Mouse (Mus musculus) right cerebral cortex, postnatal 4 days (tissue): ENCODE data around the gene Riok1.

Source experiments
- DNase-seq: peaks from one replicate; pipeline ENCODE4 v3.0.0-alpha.2; 2022

Gene Riok1

GRCm38 (mm10) chr13:38064854-38065663 lies 28.3 kb downstream of the Riok1 start:
- peak; percentile 8 for DNase-seq

GRCm38 (mm10) chr13:38070945-38071344 lies 34.1 kb downstream of the Riok1 start:
- DNase-seq = peak; percentile 6

- no peak for DNase-seq
These were observed 36.8 kb downstream of the Riok1 start for GRCm38 (mm10) chr13:38073374-38074307.

- DNase-seq = no peak
These were observed 37.6 kb downstream of the Riok1 start for GRCm38 (mm10) chr13:38074404-38074803.

GRCm38 (mm10) chr13:38077113-38077512 lies 40.3 kb downstream of the Riok1 start:
- no peak for DNase-seq

GRCm38 (mm10) chr13:38078836-38079235 lies 42.0 kb downstream of the Riok1 start:
- DNase-seq = no peak

GRCm38 (mm10) chr13:38079366-38079765 lies 42.6 kb downstream of the Riok1 start:
- no peak for DNase-seq

GRCm38 (mm10) chr13:38080014-38080413 lies 43.2 kb downstream of the Riok1 start:
- no peak for DNase-seq

GRCm38 (mm10) chr13:38080725-38081124 lies 43.9 kb downstream of the Riok1 start:
- DNase-seq = no peak

- DNase-seq = no peak
These were observed 44.4 kb downstream of the Riok1 start for GRCm38 (mm10) chr13:38081161-38081560.

GRCm38 (mm10) chr13:38086711-38087110 lies 49.9 kb downstream of the Riok1 start:
- no peak for DNase-seq

- DNase-seq = no peak
These were observed 51.2 kb downstream of the Riok1 start for GRCm38 (mm10) chr13:38088008-38088407.

- no peak for DNase-seq
These were observed 52.7 kb downstream of the Riok1 start for GRCm38 (mm10) chr13:38089449-38089848.

- no peak for DNase-seq
These were observed 53.1 kb downstream of the Riok1 start for GRCm38 (mm10) chr13:38089871-38090270.

GRCm38 (mm10) chr13:38096207-38096606 lies 59.4 kb downstream of the Riok1 start:
- DNase-seq = no peak

- no peak for DNase-seq
These were observed 66.6 kb downstream of the Riok1 start for GRCm38 (mm10) chr13:38103406-38103805.

GRCm38 (mm10) chr13:38104501-38104900 lies 67.7 kb downstream of the Riok1 start:
- no peak for DNase-seq

- DNase-seq = no peak
These were observed 72.3 kb downstream of the Riok1 start for GRCm38 (mm10) chr13:38109081-38109480.
